Mouse (Mus musculus) mouse trophoblast stem cell (cell line): Measurements from ENCODE around the gene Spred2.

ENCODE experiments used
- in situ Hi-C, 2 experiments: fragments of 300-500 bp; cut with MseI, MboI; formaldehyde crosslinking; loops; 2 replicates in 1 of 2; 3 replicates in 1 of 2; pipeline ENCODE4 v1.15.1; 2025

Gene Spred2

GRCm38 (mm10) chr11:19982779-19983178, 58.6 kb downstream of the Spred2 start:
- in situ Hi-C loops: no loop called here

GRCm38 (mm10) chr11:19983298-19983697, 59.1 kb downstream of the Spred2 start:
- in situ Hi-C loops: no loop called here

GRCm38 (mm10) chr11:19984029-19984428, 59.9 kb downstream of the Spred2 start:
- in situ Hi-C loops: no loop called here

- in situ Hi-C loops: no loop called here
These were observed 61.2 kb downstream of the Spred2 start for GRCm38 (mm10) chr11:19985283-19985854.

- in situ Hi-C loops: no loop called here
These were observed 62.3 kb downstream of the Spred2 start for GRCm38 (mm10) chr11:19986443-19986861.

GRCm38 (mm10) chr11:19986871-19987755, 62.9 kb downstream of the Spred2 start:
- in situ Hi-C loops: no loop called here

- in situ Hi-C loops: no loop called here
These were observed 63.5 kb downstream of the Spred2 start for GRCm38 (mm10) chr11:19987756-19988091.

GRCm38 (mm10) chr11:19988224-19988623, 64.0 kb downstream of the Spred2 start:
- in situ Hi-C loops: no loop called here

GRCm38 (mm10) chr11:19988631-19989030, 64.5 kb downstream of the Spred2 start:
- in situ Hi-C loops: no loop called here

GRCm38 (mm10) chr11:19989141-19989910, 65.2 kb downstream of the Spred2 start:
- in situ Hi-C loops: no loop called here

GRCm38 (mm10) chr11:19990731-19991130, 66.6 kb downstream of the Spred2 start:
- in situ Hi-C loops: no loop called here

- in situ Hi-C loops: no loop called here
These were observed 67.3 kb downstream of the Spred2 start for GRCm38 (mm10) chr11:19991303-19991976.

GRCm38 (mm10) chr11:19992341-19993281, 68.4 kb downstream of the Spred2 start:
- in situ Hi-C loops: no loop called here

- in situ Hi-C loops: no loop called here
These were observed 69.6 kb downstream of the Spred2 start for GRCm38 (mm10) chr11:19993753-19994152.

- in situ Hi-C loops: no loop called here
These were observed 70.2 kb downstream of the Spred2 start for GRCm38 (mm10) chr11:19994262-19994790.

GRCm38 (mm10) chr11:19997940-19998339, 73.8 kb downstream of the Spred2 start:
- in situ Hi-C loops: no loop called here

- in situ Hi-C loops: no loop called here
These were observed 78.7 kb downstream of the Spred2 start for GRCm38 (mm10) chr11:20002883-20003282.

- in situ Hi-C loops: no loop called here
These were observed 83.5 kb downstream of the Spred2 start for GRCm38 (mm10) chr11:20007701-20008100.

- in situ Hi-C loops: no loop called here
These were observed 87.2 kb downstream of the Spred2 start for GRCm38 (mm10) chr11:20011210-20011978.

- in situ Hi-C loops: no loop called here
These were observed 89.2 kb downstream of the Spred2 start for GRCm38 (mm10) chr11:20013366-20013765.
